Mouse (Mus musculus): Measurements from ENCODE around the gene Scd2.
A peak's percentile ranks its signal among the peaks of the same experiment; 100 is the strongest.
"Not testable (repeated sequence)": the region's sequence is repeated elsewhere in the genome, so short reads cannot be mapped to it uniquely, and the experiment has no call there.

Scd2 gene

GRCm38 (mm10) chr19:44314327-44314759, 20.9 kb downstream of the Scd2 start:
- peak; percentile 91 to 92 for DNase-seq

DNA sequence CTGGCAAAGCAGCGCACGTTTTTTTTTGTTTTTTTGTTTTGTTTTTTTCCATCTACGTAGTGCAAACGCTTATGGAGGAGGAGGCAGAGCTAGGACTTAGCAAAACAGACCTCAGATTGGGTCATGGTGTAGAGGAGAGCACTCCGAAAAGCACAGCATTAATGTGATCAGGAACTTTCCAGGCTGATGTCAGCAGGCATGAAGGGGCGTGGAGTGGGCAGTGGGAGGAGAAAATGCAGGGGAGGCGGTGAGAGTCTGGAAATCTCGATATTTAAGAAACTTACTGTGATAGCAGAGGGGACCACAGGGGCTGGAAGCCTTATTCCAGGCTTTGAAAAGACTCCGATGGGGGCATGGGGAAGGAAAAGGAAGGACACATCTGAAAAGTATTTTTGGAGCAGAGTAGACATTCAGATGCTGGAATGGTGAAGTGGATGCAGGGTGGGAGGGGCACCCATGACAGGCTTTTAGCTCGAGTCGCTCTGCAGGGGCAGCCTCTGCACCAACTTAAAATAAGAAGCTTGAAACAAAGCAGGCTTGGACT, 21.5 kb downstream of the Scd2 start:
- DNase-seq, result peak in 1 of 2 experiments; percentile 52

DNA sequence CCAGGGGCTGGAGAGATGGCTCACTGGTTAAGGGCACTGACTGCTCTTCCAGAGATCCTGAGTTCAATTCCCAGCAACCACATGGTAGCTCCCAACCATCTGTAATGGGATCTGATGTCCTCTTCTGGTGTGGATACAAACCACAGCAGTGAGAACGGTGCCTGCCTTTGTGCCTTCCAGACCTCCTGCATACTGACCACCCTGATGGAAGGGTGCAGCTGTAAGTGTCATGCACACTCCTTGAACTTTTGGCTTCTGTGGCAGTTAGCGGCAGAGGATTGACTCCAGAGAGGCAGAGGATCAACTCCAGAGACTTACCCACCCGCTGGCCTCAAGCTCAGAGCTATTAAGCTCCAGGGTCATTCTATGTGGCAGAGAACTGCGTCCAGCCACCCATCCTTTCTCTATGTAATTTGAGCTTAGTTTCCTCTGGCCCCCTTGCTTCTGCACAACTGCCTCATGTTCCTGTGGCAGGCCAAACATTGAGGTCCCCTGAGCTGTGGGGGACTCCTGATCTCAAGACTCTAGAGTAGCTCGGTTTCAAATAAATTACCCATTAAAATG, 23.4 kb downstream of the Scd2 start:
- DNase-seq, result no peak

DNA sequence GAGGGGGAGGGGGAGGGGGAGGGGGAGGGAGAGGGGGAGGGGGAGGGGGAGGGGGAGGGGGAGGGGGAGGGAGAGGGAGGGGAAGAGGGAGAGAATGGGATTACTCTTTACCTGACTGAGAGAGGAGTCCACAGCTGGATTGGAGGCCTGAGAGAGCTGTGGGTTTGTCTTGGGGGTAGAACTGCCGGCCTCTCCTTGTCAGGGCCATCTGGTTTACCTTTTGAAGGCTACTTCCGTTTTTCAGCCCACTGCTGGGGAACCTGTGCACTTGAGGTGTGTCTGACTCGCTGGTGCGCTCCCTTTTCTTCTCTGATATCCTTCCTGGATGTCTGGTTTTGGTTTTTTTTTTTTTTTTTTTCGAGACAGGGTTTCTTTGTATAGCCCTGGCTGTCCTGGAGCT, 23.9 kb downstream of the Scd2 start:
- no peak for DNase-seq

DNA sequence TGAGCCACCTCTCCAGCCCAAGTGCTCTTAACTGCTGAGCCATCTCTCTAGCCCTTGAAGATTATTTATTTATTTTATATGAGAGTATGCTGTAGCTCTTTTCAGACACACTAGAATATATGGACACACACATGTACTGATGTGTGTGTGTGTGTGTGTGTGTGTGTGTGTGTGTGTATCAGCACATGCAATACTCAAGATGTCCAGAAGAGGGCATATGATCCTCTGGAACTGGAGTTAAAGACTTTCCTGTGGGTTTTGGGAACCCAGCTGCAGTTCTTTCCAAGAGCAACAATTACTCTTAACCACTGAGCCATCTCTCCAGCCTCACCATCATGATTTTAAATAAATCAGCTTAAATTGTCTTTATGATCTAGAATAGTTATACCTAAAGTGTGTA, 25.1 kb downstream of the Scd2 start:
- DNase-seq, result no peak

- DNase-seq, result no peak
Observed at GRCm38 (mm10) chr19:44320316-44320715, 26.8 kb downstream of the Scd2 start.

GRCm38 (mm10) chr19:44321201-44321600, 27.7 kb downstream of the Scd2 start:
- DNase-seq, result no peak

- DNase-seq, result no peak
Observed at GRCm38 (mm10) chr19:44321631-44322030, 28.2 kb downstream of the Scd2 start.

DNA sequence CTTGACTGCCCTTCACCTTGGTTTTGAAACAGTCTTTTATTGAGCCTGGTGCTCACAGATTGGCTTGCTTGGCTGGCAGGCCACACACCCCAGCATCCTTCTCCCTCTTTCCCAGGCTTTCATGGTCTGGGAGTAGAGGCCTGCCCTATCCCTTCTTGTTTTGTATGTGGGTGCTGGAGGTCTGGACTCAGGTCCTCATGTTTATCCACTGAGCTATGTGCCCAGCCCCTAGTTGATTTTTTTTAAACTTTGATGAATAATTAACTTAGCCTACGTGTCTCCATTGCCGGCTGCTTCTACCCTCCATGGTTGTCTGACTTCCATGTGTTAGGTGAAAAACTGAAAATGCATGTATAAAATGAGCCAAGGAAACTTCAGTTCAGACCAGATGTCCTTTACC, 36.1 kb downstream of the Scd2 start:
- no peak for DNase-seq

DNA sequence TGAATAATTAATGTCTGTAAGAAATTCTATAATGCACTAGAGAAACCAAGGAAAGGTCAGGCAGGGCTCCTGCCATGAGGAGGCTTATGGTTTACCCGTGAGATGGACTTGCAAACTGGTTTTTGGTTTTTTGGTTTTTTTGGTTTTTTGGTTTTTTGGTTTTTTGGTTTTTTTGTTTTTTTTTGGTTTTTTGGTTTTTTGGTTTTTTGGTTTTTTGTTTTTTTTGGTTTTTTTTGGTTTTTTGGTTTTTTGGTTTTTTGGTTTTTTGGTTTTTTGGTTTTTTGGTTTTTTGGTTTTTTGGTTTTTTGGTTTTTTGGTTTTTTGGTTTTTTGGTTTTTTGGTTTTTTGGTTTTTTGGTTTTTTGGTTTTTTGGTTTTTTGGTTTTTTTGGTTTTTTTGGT, 37.7 kb downstream of the Scd2 start:
- DNase-seq, result not testable (repeated sequence)

DNA sequence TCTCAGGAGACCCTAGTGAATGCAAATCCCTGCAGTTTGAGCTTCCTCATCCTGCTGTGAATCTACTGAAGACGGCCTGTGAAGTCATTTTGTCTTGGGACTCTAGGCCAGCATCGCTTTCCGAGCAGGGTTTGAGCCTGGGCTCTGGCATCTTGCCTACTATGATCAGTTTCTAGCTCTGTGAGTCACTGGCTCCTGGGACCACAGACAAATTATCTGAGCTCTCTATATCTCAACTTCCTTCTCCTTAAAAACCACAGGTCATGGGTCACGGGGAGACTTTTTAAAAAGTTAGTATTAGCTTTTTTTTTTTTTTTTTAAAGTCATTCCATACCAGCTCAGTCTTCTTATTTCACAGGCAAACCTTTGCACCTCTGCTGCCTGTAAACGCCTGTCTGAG, 38.4 kb downstream of the Scd2 start:
- DNase-seq, result peak in 1 of 2 experiments; percentile 35

DNA sequence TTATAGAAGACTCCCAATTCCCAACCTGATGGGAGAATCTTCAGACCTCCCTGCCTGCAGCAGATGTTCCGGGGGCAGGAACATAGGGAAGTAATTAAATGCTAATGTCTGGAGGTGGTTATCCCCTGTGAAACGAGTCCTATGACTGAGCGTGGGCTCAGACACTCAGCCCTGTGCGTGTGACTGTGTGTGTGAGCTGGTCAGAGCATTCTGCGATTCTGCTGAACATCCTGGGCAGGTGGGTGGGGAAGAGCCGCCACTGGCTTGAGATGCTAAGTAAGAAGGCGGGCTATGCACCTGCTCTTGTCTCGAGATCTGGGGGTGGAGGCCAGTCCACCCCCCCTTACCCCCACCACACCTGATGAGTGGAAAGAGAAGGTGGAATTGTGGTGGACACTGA, 38.9 kb downstream of the Scd2 start:
- peak in 1 of 2 experiments; percentile 16 for DNase-seq

- peak; percentile 92 to 93 for DNase-seq
Observed at GRCm38 (mm10) chr19:44332833-44333623, 39.6 kb downstream of the Scd2 start, which contains the start of gene Scd4. Gene Scd4 (plus strand): TSS chr19:44333092.

DNA sequence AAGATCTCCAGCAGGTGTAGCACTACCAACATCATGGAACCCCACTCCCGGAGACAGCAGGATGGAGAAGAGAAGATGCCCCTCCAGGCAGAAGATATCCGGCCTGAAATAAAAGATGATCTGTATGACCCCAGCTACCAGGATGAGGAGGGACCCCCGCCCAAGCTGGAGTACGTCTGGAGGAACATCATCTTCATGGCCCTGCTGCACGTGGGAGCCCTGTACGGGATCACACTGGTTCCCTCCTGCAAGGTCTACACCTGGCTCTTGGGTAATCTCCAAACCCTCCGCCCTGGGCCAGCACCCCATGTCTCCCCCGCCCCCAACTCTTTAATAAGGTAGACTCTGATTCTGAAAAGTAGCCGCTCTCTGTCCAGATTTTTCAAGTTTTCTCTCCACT, 40.5 kb downstream of the Scd2 start:
- no peak for DNase-seq

- no peak for DNase-seq
Observed at GRCm38 (mm10) chr19:44335876-44336662, 42.6 kb downstream of the Scd2 start.

- no peak for DNase-seq
Observed at GRCm38 (mm10) chr19:44349689-44350088, 56.2 kb downstream of the Scd2 start.

- DNase-seq, result no peak
Observed at GRCm38 (mm10) chr19:44351756-44352155, 58.3 kb downstream of the Scd2 start.

Measured in cerebellum, postnatal 14 days (tissue).